Mouse (Mus musculus): ENCODE measurements around the gene Coro1c. TPM values are rescaled to one million over a fixed set of nuclear protein-coding genes. Genes with fewer than 3 reads are reported as not detected.

The Coro1c gene
- polyA plus RNA-seq, 1 experiment from 2014 or later: 102 TPM

DNA sequence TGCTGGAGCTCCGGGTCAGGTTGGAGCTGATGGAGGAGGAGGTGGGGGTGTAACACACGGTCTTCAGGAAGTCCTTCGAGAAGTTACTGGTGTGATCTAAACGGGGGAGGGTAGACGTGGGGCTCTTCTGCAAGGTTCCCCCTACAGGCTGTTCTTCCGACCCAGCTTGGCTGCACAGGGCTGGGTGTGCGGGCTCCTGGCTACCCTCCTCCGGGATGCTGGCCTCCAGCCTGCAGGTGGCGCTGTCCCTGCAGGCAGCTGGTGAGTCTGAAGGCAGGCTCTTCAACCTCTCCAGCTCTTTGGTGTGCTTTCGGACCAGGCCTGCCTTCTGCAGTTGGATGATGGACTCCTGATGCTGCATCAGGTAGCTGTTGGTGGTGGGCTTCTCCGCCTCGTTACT, 34.0 kb upstream of the Coro1c start:
- ATAC-seq (peak; percentile 44; the same call in 1 of the 2 replicates), DNase-seq (ENCODE audit: low spot score) (peak; percentile 44)
- Histone ChIP-seq H3K27ac (ENCODE audit: low read length) (no peak overlapping the region), H3K4me1 (ENCODE audit: insufficient read depth, low read depth, low read length) (no peaks in the 10 kb centered on the region), H3K9me3 (ENCODE audit: low read length) (no peaks in the 10 kb centered on the region), H3K9ac (replicated peaks; ENCODE audit: low read depth) (no peak overlapping the region), H3K4me2 (replicated peaks; ENCODE audit: low read depth, low read length) (no peak overlapping the region), H3K27me3 (replicated peaks; ENCODE audit: insufficient read depth, low read length) (no peaks in the 10 kb centered on the region), H3K4me3 (ENCODE audit: low read depth, low read length) (no peak overlapping the region), H3K36me3 (ENCODE audit: insufficient read depth, low read length) (peaks cover 53% of the 10 kb centered on the region)
- TF ChIP-seq CTCF (IDR thresholded peaks at IDR 0.05) (peak; percentile 71), EP300 (IDR thresholded peaks at IDR 0.05) (no peak)
- WGBS: 80% methylated on average over 12 of the region's 12 CpGs

DNA sequence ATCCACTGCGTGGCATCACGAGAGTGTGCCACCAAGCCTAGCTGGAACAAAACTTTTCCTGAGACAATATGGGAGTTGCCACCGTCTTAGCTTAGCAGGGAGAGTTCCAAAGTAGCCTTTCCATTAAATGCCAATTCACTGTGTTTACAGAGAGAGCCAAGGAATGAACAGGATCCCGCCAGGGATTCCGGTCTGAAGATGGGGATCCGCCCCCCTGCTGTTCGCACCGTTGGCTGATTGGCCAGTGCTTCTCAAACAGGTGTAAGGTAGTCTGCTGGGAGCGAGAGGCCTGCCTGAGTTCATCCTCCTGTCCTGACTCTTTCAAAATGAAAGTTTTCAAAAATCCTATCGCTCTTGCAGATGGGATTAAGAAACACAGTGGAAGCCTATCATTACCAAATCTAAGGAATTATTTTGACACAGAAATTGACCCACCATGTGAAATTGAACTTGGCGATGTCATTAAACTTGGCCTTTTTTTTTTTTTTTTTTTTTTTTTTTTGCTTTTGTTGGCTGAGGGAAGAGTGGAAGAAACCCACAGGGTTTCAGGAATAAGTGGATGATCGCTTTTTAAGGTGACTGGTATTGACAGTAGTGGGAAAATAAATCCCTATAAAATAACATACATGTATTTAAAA, 30.8 kb upstream of the Coro1c start:
- H3K36me3 ChIP-seq (ENCODE audit: insufficient read depth, low read length): peaks cover 34% of the 10 kb centered on the region
- no peaks in the 10 kb centered on the region for H3K4me1 ChIP-seq (ENCODE audit: insufficient read depth, low read depth, low read length)
- WGBS: 58% methylated on average over 12 of the region's 12 CpGs
- no peak overlapping the region for H3K4me3 ChIP-seq (ENCODE audit: low read depth, low read length)
- H3K9me3 ChIP-seq (ENCODE audit: low read length): no peaks in the 10 kb centered on the region
- no peak for TF ChIP-seq CTCF (IDR thresholded peaks at IDR 0.05)
- no peak for TF ChIP-seq EP300 (IDR thresholded peaks at IDR 0.05)
- ATAC-seq: no peak
- no peak overlapping the region for H3K9ac ChIP-seq (replicated peaks; ENCODE audit: low read depth)
- no peak overlapping the region for H3K27ac ChIP-seq (ENCODE audit: low read length)
- H3K4me2 ChIP-seq (replicated peaks; ENCODE audit: low read depth, low read length): no peak overlapping the region
- no peak for DNase-seq (ENCODE audit: low spot score)
- no peaks in the 10 kb centered on the region for H3K27me3 ChIP-seq (replicated peaks; ENCODE audit: insufficient read depth, low read length)

DNA sequence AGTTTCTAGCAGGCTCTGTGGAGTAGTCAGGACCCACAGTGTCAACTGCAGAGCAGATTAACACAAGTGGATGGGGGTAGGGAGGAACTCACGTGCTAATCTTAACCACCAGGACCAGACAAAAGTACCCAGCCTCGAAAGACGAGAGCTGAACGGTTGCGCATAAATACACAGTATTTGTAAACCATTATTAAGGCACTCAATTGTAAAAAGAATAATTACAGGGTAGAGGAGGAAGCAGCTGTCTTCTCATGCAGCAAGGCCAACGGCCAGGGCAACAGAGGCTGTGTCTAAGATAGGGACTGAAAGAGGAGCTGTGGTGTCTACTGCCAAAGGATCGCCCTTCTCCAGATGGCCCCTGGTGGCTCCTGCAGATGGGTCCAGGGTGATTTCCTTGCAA, 29.1 kb upstream of the Coro1c start:
- ATAC-seq (no peak), DNase-seq (ENCODE audit: low spot score) (no peak)
- H3K27me3 ChIP-seq (replicated peaks; ENCODE audit: insufficient read depth, low read length): no peaks in the 10 kb centered on the region
- H3K9me3 ChIP-seq (ENCODE audit: low read length): no peaks in the 10 kb centered on the region
- H3K36me3 ChIP-seq (ENCODE audit: insufficient read depth, low read length): peaks cover 21% of the 10 kb centered on the region
- no peak overlapping the region for H3K4me3 ChIP-seq (ENCODE audit: low read depth, low read length)
- H3K4me1 ChIP-seq (ENCODE audit: insufficient read depth, low read depth, low read length): no peaks in the 10 kb centered on the region
- H3K27ac ChIP-seq (ENCODE audit: low read length): no peak overlapping the region
- WGBS: 54% methylated on average over 7 of the region's 7 CpGs
- H3K4me2 ChIP-seq (replicated peaks; ENCODE audit: low read depth, low read length): no peak overlapping the region
- TF ChIP-seq EP300 (IDR thresholded peaks at IDR 0.05): no peak
- TF ChIP-seq CTCF (IDR thresholded peaks at IDR 0.05): no peak
- H3K9ac ChIP-seq (replicated peaks; ENCODE audit: low read depth): no peak overlapping the region

DNA sequence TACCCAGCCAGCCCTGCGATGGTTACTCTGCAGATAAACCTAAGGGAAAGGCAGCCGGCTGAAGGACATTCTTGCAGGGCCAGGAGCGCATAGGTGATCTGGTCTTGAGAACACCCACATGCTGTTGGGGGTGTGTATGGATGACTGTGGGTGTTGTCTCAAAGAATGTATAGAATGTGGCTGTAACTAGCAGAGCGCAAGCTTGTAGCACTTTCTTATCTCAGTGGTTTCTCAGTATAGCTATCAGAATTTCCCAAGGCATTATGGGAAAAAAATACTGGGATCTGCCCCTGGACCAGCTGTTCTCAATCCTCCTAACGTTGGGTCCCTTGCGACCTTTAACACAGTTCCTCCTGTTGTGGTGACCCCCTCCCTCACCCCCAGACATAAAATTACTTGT, 25.3 kb upstream of the Coro1c start:
- ATAC-seq (peak; percentile 14; the same call in 1 of the 2 replicates), DNase-seq (ENCODE audit: low spot score) (no peak)
- H3K4me3 ChIP-seq (ENCODE audit: low read depth, low read length): no peak overlapping the region
- peaks cover 8% of the 10 kb centered on the region; the same call in 1 of the 2 replicates for H3K4me1 ChIP-seq (ENCODE audit: insufficient read depth, low read depth, low read length)
- no peaks in the 10 kb centered on the region for H3K27me3 ChIP-seq (replicated peaks; ENCODE audit: insufficient read depth, low read length)
- WGBS: 51% methylated on average over 6 of the region's 6 CpGs
- H3K27ac ChIP-seq (ENCODE audit: low read length): no peak overlapping the region
- H3K36me3 ChIP-seq (ENCODE audit: insufficient read depth, low read length): 0 out of 2 replicates have a peak, but pooled peaks cover 3% of the 10 kb centered on the region
- no peak overlapping the region for H3K4me2 ChIP-seq (replicated peaks; ENCODE audit: low read depth, low read length)
- H3K9ac ChIP-seq (replicated peaks; ENCODE audit: low read depth): no peak overlapping the region
- no peaks in the 10 kb centered on the region for H3K9me3 ChIP-seq (ENCODE audit: low read length)
- no peak for TF ChIP-seq EP300 (IDR thresholded peaks at IDR 0.05)
- no peak for TF ChIP-seq CTCF (IDR thresholded peaks at IDR 0.05)

DNA sequence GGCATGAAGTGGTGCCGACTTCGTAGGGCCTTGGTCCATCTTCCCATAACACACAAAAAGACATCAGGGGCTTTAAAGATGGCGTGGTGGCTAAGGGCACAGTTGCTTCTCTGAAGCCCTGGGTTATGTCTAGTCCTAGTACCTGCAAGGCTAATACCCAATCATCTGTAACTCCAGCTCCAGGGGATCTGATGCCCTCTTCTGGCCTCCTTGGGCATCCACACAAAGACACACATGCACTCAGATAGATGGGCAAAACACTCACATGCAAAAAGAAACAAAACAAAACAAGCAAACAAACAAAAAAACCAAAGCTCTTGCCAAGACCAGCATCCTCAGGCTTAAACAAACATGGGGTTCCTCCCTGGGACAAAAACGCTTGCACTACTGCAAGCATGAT, 24.9 kb upstream of the Coro1c start:
- Histone ChIP-seq H3K9me3 (ENCODE audit: low read length) (no peaks in the 10 kb centered on the region), H3K27ac (ENCODE audit: low read length) (no peak overlapping the region), H3K27me3 (replicated peaks; ENCODE audit: insufficient read depth, low read length) (no peaks in the 10 kb centered on the region), H3K4me1 (ENCODE audit: insufficient read depth, low read depth, low read length) (peaks cover 8% of the 10 kb centered on the region; the same call in 1 of the 2 replicates), H3K4me2 (replicated peaks; ENCODE audit: low read depth, low read length) (no peak overlapping the region), H3K9ac (replicated peaks; ENCODE audit: low read depth) (no peak overlapping the region), H3K4me3 (ENCODE audit: low read depth, low read length) (no peak overlapping the region), H3K36me3 (ENCODE audit: insufficient read depth, low read length) (0 out of 2 replicates have a peak, but pooled peaks cover 2% of the 10 kb centered on the region)
- no peak for DNase-seq (ENCODE audit: low spot score)
- no peak for ATAC-seq
- peak; percentile 73 for TF ChIP-seq CTCF (IDR thresholded peaks at IDR 0.05)
- TF ChIP-seq EP300 (IDR thresholded peaks at IDR 0.05): no peak
- 70% methylated on average over 4 of the region's 4 CpGs for WGBS

DNA sequence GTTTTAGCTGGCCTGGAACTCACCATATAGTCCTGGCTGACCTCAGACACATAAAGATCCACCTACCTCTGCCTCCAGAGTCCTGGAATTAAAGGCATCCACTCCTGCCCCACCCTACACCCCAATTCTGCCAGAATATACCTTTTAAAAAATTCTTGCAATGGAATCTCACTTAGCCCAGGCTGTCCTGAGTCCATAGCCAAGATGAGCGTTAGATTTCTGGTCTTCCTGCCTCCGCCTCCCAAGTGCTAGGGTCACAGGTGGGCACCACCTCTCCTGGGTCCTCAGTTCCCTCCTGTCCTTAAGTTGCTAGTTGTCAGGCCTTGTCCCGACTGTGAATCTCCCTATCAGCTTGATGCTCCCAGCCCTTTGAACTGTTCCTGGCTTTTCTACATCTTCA, 23.8 kb upstream of the Coro1c start:
- Histone ChIP-seq H3K4me2 (replicated peaks; ENCODE audit: low read depth, low read length) (no peak overlapping the region), H3K9ac (replicated peaks; ENCODE audit: low read depth) (no peak overlapping the region), H3K36me3 (ENCODE audit: insufficient read depth, low read length) (no peaks in the 10 kb centered on the region), H3K4me3 (ENCODE audit: low read depth, low read length) (no peak overlapping the region), H3K27ac (ENCODE audit: low read length) (no peak overlapping the region), H3K27me3 (replicated peaks; ENCODE audit: insufficient read depth, low read length) (no peaks in the 10 kb centered on the region), H3K4me1 (ENCODE audit: insufficient read depth, low read depth, low read length) (peaks cover 8% of the 10 kb centered on the region; the same call in 1 of the 2 replicates), H3K9me3 (ENCODE audit: low read length) (no peaks in the 10 kb centered on the region; the same call in 1 of the 2 replicates)
- ATAC-seq: no peak
- WGBS: 68% methylated on average over 3 of the region's 3 CpGs
- TF ChIP-seq CTCF (IDR thresholded peaks at IDR 0.05) (no peak), EP300 (IDR thresholded peaks at IDR 0.05) (peak; percentile 13; the same call in 1 of the 2 replicates)
- DNase-seq (ENCODE audit: low spot score): no peak

Data from lung, postnatal 0 days (tissue).